Mouse (Mus musculus): ENCODE measurements at regions not wholly inside any gene's neighbourhood (a gene's known extent, or its start where the extent isn't known, plus 50 kb on each side); places are given as distances from the start of the nearest gene placed in this dataset.
A peak's percentile ranks its signal among the peaks of the same experiment; 100 is the strongest.

DNA sequence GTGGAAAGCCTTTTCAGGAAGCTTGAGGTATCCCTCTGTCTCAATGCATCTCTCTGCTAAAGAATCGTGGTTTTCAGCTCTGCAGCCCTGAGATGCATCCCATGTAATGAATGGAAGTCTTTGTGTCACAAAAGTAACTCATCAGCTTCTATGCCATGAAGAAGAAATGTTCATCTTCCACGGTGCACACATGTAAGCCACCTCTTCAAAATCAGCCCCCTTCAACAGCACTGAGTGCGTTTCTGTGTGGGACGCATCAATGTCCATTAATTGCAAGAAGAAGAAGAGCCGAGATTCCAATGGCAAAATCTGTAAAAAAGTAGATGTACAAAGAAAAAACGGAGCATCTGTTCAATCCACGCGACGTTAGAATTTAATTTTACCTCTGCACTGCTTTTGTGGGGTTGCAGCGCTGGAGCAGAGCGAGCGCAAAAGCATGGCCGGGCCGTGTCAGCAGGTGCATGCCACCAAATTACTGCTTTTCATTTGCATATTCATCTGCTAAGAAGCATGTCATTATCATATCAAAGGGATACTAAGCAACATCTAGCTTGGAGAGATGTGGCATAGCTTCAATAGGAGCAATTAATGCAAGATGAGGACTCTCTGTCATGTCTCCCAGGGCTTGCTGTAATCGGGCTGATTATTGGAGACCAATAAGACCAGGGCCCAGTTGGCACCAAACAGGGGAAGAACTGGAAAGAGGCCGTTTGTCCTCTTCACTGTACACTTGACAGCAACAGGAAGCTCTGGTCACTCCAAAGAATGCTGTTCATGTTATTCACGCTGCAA, 185.0 kb upstream of the Sox2 start:
- DNase-seq (ENCODE audit: low read depth), result no peak

GRCm38 (mm10) chr3:34458766-34459165, 191.4 kb upstream of the Sox2 start:
- DNase-seq (ENCODE audit: low read depth), result no peak

GRCm38 (mm10) chr3:34457821-34458220, 192.4 kb upstream of the Sox2 start:
- no peak for DNase-seq (ENCODE audit: low read depth)

- peak; percentile 13 for DNase-seq (ENCODE audit: low read depth)
Measured at GRCm38 (mm10) chr3:34456488-34457433, 193.4 kb upstream of the Sox2 start.

GRCm38 (mm10) chr3:34454026-34454624, 196.1 kb upstream of the Sox2 start:
- no peak for DNase-seq (ENCODE audit: low read depth)

DNA sequence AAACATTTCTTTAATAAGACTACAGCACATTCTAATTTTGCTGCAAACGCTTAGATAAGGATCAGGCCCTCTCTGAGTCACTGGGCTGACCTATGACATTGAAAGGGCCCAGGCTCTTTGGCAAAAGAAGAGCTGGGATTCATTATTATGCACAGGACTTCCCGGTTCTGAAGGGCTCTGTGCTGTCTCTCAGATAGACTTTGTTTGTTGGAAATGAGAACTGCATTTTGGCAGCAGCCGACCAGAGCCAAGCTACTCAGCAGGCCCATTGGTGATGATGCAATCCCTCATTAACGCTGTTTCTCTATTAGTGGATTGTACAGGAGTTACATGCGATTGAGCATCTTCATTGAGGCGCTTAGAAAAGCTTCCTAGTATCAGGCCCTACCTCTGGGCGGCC, 204.9 kb upstream of the Sox2 start:
- peak; percentile 18 for DNase-seq (ENCODE audit: low read depth)

- no peak for DNase-seq (ENCODE audit: low read depth)
Measured at GRCm38 (mm10) chr3:34444802-34445201, 205.4 kb upstream of the Sox2 start.

- DNase-seq (ENCODE audit: low read depth), result peak; percentile 39
Measured at GRCm38 (mm10) chr3:34443731-34444628, 206.2 kb upstream of the Sox2 start.

DNA sequence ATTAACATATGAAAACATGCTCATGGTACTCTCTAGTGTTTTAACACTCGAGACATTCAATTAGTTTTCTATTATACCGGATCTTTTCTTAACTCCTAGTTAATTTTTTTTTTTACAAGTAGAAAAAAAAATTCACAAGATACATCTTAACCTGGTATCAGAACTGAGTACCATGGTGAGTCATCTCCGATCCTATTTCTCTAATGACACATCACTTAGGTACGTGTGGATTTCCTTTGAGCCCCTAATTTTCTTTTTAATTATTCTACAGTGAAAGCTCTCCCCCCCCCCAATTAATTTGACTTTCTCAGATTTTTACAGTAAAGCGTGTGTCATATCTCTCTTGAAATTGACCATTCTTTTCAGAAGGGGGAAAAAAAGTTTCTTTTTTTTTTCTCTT, 206.9 kb upstream of the Sox2 start:
- peak; percentile 8 for DNase-seq (ENCODE audit: low read depth)

DNA sequence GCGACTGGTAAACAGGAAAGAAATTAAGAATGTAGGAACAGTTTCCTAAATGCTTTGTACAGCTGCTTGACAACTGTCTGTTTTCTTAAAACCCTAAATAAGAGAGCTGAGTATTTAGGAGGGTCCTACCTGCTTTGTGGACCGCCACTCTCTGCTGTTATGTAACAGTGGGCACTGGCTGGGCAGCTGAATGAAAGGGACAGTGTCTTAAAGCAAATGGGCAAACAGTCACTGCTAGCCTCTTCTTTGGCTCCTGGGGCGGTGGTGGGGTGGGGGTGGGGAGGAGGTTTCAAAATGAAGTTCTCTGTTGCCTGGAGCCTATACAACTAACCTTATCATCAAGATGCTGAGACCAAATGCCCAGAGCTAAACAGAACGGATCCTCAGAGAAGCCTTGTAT, 208.4 kb upstream of the Sox2 start:
- no peak for DNase-seq (ENCODE audit: low read depth)

DNA sequence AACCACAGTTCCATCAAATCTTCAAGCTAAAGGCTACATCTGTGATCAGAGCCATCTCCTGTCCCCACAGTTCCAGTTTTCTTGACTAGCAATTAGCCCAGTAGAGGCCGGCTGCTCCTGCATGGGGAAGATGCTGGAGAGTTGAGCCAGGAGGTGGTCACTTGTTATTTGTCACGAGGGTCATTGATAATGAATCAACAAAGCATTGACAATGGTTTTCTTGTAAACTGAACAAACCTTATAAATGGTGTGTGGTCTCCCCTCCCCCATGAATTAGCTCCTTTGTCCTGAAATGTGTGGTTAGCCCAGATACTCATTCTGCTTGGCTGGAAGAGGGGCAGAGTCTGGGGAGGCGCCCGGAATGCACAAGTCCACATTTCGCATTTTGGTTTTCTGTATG, 208.9 kb upstream of the Sox2 start:
- DNase-seq (ENCODE audit: low read depth), result no peak

DNA sequence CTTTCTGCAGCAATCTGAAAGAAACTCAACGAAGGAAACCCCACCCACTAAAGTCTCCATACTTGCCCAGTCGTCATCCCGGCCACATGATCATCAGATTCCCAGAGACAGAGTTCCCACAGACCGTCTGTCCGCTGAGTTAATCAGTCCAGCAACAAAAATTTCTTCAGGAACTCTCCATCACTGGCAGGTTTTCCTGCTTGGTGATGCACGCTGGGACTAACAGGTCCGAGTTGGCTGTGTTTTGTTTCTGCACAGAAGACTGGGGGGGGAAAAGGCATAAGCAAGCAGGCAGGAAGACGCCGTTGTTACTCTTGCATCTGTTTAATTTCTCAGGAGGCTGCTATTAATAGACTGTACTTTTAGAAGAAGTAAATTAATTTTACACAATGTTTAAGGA, 215.3 kb upstream of the Sox2 start:
- peak; percentile 7 for DNase-seq (ENCODE audit: low read depth)

DNA sequence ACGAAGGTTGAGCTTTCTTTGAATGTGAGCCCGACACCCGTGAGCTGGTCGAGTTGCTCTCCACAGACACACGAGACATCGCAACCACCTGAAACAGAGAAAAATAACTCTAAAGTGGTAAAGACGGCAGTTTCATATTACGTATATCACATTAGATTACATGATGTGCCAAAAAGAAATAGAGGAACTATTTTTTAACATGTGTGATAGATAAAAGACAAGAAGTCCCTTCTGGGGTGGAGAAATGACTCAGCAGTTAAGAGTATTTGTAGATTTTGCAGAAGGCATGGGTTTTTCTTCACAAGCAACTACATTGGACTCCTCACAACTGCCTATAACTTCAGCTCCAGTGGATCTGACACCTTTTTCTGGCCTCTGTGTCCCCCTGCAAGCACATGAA, 222.2 kb upstream of the Sox2 start:
- DNase-seq (ENCODE audit: low read depth), result no peak

GRCm38 (mm10) chr3:34427495-34427894, 222.7 kb upstream of the Sox2 start:
- no peak for DNase-seq (ENCODE audit: low read depth)

DNA sequence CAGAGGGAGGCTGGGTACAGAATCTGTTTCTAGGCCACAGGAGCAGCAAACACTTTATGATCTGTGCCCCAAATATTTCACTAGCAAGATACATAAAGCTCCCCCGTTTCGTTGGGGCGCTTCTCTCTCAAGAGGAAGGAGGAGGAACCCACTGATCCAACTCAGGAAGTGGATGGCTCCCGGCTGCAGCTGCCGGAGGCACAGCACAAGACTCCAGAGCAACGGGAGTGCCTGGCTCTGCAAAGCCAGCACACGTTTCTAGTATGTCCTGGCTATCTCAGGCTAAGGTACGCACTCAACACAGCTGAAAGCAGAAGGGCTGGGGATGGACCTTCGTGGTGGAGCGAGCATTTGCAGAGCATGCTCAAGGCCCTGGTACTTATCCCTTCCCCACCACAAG, 223.2 kb upstream of the Sox2 start:
- DNase-seq (ENCODE audit: low read depth), result no peak

DNA sequence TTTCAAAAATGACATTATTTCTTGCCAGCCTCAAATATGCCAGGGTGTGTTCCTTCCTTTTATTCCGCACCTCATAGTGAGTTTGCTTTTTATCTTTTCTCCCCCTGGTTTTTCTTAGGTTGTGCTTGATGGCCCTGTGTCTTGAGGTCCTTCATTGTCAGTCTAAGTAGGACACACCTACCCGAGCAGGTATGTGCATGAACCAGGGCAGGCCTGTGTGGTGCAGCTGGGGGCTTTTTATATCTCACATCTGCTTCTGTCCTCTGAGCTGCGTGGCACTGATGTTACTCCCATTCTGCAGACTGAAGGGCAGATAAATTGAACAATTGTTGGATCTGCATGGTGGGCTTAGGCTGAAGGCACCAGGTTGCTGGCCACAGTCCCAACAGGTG, 238.3 kb upstream of the Sox2 start:
- DNase-seq (ENCODE audit: low read depth), result no peak

- DNase-seq (ENCODE audit: low read depth), result peak; percentile 11
Measured at GRCm38 (mm10) chr3:34411142-34411914, 238.9 kb upstream of the Sox2 start.

DNA sequence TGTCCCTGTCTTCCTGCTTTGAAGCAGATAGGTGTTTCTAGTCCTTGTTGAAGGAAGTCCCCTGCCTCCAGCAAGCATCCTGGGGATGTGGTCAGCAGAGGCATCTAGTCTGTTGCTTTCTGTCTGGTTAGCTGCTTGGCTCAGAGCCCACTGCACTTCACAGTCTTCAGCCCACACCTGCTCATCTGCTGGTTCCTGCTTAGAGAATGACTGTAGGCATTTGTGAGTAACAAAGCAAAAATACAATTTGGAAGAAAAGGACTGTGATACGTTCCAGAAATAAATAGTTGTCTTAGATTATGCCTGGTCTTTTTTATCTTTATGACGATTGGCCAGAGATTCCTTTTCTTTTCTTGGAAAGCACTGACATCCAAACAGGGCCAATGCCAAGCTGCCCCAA, 246.6 kb upstream of the Sox2 start:
- no peak for DNase-seq (ENCODE audit: low read depth)

- no peak for DNase-seq (ENCODE audit: low read depth)
Measured at GRCm38 (mm10) chr3:34391275-34391674, 258.9 kb upstream of the Sox2 start.

GRCm38 (mm10) chr3:34384965-34385505, 265.2 kb upstream of the Sox2 start:
- DNase-seq (ENCODE audit: low read depth), result no peak

DNA sequence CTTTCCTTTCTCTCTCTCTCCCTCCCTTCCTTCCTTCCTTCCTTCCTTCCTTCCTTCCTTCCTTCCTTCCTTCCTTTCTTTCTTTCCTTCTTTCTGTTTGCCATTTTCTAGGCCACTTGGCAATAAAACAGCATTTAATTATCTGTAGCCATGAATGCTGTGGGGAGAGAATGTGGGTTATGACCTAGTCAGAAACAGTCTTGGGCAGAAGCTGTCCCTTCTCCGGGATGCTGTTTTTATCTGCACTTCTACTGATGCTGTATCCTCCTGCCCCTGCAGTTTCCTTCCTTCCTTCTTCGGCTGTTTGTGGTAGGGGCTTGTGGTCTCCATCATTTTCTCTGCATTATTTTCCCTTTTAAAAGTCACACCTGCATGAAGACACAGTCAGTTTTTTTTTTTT, 272.3 kb upstream of the Sox2 start:
- no peak for DNase-seq (ENCODE audit: low read depth)

Measured in NIH3T3 (cell line).